Mouse (Mus musculus): ENCODE measurements around the gene 1700020D05Rik.

DNA sequence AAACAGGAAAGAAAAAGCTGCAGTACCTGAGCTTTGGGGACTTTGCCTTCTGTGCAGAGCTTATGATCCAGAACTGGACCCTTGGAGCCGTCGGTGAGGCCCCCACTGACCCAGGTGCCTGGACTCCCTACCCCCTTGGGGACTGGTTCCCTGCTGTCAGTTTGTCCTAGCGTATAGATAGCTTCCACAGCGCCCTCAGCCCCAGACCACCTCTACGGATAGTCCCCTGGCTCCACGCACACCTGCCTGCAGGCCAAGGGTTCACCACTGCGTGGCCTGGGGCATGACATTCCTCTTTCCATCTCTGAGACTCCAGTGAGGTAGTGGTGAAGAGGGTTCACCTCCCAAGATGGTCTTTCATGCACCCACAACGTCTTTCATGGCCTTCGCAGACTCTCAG lies 40.4 kb downstream of the 1700020D05Rik start:
- no peak for TF ChIP-seq CTCF (IDR thresholded peaks at IDR 0.05; ENCODE audit: low read depth)
- no peak for TF ChIP-seq EP300 (IDR thresholded peaks at IDR 0.05; ENCODE audit: low read depth)

Data from heart, postnatal 0 days (tissue).